Mouse (Mus musculus): Measurements from ENCODE around the gene Nepn. TPM values are rescaled to one million over a fixed set of nuclear protein-coding genes. Genes with fewer than 3 reads are reported as not detected.
A peak's percentile ranks its signal among the peaks of the same experiment; 100 is the strongest.

Nepn gene
- polyA plus RNA-seq, 1 experiment = not detected

- TF ChIP-seq CTCF (IDR thresholded peaks at IDR 0.05; ENCODE audit: control insufficient read depth, insufficient read depth, low read length) (no peak), POLR2A (IDR thresholded peaks at IDR 0.05; ENCODE audit: borderline replicate concordance, control insufficient read depth, low read depth, low read length) (no peak)
- H3K4me3 ChIP-seq (replicated peaks; ENCODE audit: control insufficient read depth, low read depth, low read length) = no peak overlapping the region
- no peak overlapping the region for H3K27ac ChIP-seq (ENCODE audit: control insufficient read depth, insufficient read depth, low read depth, low read length, poor library complexity)
- H3K4me1 ChIP-seq (ENCODE audit: control insufficient read depth, insufficient read depth, low read length) = no peaks in the 10 kb centered on the region; the same call in 1 of the 2 replicates
These were observed 14.1 kb upstream of the Nepn start for GRCm38 (mm10) chr10:52374651-52375050.

- H3K4me3 ChIP-seq (replicated peaks; ENCODE audit: control insufficient read depth, low read depth, low read length) = no peak overlapping the region
- no peaks in the 10 kb centered on the region; the same call in 1 of the 2 replicates for H3K4me1 ChIP-seq (ENCODE audit: control insufficient read depth, insufficient read depth, low read length)
- no peak overlapping the region for H3K27ac ChIP-seq (ENCODE audit: control insufficient read depth, insufficient read depth, low read depth, low read length, poor library complexity)
- 10% methylated on average over 2 of the region's 2 CpGs for WGBS
- TF ChIP-seq CTCF (IDR thresholded peaks at IDR 0.05; ENCODE audit: control insufficient read depth, insufficient read depth, low read length) (no peak), POLR2A (IDR thresholded peaks at IDR 0.05; ENCODE audit: borderline replicate concordance, control insufficient read depth, low read depth, low read length) (no peak)
These were observed 12.3 kb upstream of the Nepn start for GRCm38 (mm10) chr10:52376422-52376821.

DNA sequence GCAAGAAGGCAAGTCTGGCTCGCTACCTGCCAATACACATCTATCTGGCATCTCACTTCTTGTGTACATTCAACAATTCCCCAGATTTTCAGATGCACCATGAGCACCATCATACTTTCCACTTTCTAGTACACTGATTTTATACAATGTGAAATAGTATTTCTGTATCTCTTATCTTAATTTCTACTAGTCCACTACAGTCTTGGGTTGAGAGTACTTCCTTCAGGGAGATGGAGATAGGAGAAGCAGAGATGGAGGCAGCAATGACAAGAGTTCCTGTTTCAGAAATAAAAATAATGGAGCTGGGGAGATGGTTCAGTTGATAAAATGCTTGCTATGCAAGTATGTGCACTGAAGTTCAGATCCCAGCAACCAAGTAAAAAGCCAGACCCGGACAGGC is 11.0 kb upstream of the Nepn start:
- TF ChIP-seq POLR2A (IDR thresholded peaks at IDR 0.05; ENCODE audit: borderline replicate concordance, control insufficient read depth, low read depth, low read length) (no peak), CTCF (IDR thresholded peaks at IDR 0.05; ENCODE audit: control insufficient read depth, insufficient read depth, low read length) (no peak)
- H3K4me1 ChIP-seq (ENCODE audit: control insufficient read depth, insufficient read depth, low read length) = no peaks in the 10 kb centered on the region; the same call in 1 of the 2 replicates
- WGBS = 83% methylated on average over 2 of the region's 2 CpGs
- H3K27ac ChIP-seq (ENCODE audit: control insufficient read depth, insufficient read depth, low read depth, low read length, poor library complexity) = no peak overlapping the region
- no peak overlapping the region for H3K4me3 ChIP-seq (replicated peaks; ENCODE audit: control insufficient read depth, low read depth, low read length)

DNA sequence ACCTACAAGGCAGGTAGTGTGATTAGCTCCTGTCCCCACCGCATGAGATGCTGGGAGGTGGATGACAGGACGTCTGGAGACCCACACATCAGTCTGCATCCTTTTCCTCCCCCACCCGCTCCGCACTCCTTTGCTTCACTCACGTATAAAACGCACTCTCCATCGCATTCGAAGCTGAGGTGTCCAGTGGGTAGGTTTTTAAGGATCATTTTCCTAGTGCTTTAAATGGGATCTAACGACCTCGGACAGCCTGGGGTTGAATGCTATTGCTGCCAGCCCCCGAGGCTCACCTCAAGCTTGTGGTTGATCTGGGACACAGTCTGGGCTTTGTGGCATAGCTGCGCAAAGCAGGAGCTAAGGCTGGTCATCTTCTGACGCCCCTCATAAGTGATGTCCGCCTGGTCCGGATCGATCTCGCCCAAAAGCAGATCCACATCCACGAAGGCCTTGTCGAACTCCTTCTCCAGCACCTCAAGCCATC is 7.4 kb upstream of the Nepn start:
- peak overlapping the region; percentile 65; the same call in 1 of the 2 replicates for H3K27ac ChIP-seq (ENCODE audit: control insufficient read depth, insufficient read depth, low read depth, low read length, poor library complexity)
- under 1% methylated on average over 19 of the region's 19 CpGs for WGBS
- no peaks in the 10 kb centered on the region; the same call in 1 of the 2 replicates for H3K4me1 ChIP-seq (ENCODE audit: control insufficient read depth, insufficient read depth, low read length)
- peak overlapping the region; percentile 82 for H3K4me3 ChIP-seq (replicated peaks; ENCODE audit: control insufficient read depth, low read depth, low read length)
- TF ChIP-seq POLR2A (IDR thresholded peaks at IDR 0.05; ENCODE audit: borderline replicate concordance, control insufficient read depth, low read depth, low read length) (no peak), CTCF (IDR thresholded peaks at IDR 0.05; ENCODE audit: control insufficient read depth, insufficient read depth, low read length) (no peak)

GRCm38 (mm10) chr10:52381845-52382591 is 6.8 kb upstream of the Nepn start, which contains the start of gene Gopc:
Gene Gopc (minus strand): TSS chr10:52382124.
- TF ChIP-seq POLR2A (IDR thresholded peaks at IDR 0.05; ENCODE audit: borderline replicate concordance, control insufficient read depth, low read depth, low read length) (peak; percentile 74; the same call in 1 of the 2 replicates), CTCF (IDR thresholded peaks at IDR 0.05; ENCODE audit: control insufficient read depth, insufficient read depth, low read length) (no peak)
- Histone ChIP-seq H3K4me3 (replicated peaks; ENCODE audit: control insufficient read depth, low read depth, low read length) (peak within 1 kb of the TSS; percentile 97), H3K4me1 (ENCODE audit: control insufficient read depth, insufficient read depth, low read length) (no peaks in the 10 kb centered on the region; the same call in 1 of the 2 replicates), H3K27ac (ENCODE audit: control insufficient read depth, insufficient read depth, low read depth, low read length, poor library complexity) (peak within 1 kb of the TSS; percentile 94)
- 1% methylated on average over 71 of the region's 71 CpGs for WGBS

DNA sequence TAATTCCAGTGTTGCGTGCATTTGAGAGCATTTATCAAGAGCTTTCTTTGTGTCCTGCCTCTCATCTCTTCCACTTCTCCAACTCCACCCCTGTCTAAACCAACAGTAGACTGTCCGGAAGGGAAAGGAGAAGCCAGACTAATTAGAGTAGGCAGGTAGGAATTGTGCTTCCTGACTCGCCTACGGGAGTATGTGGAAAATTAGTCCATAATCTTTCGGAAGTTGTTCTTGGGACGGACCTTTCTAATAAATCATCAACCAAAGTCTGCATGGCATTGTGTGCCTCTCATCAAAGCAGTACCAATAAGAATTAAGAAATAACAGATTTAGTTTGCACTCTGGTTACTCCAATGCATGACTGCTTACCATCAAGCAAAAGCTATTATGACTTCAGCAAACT is 5.8 kb upstream of the Nepn start:
- no peak overlapping the region for H3K27ac ChIP-seq (ENCODE audit: control insufficient read depth, insufficient read depth, low read depth, low read length, poor library complexity)
- WGBS = 79% methylated on average over 6 of the region's 6 CpGs
- no peak for TF ChIP-seq CTCF (IDR thresholded peaks at IDR 0.05; ENCODE audit: control insufficient read depth, insufficient read depth, low read length)
- no peak for TF ChIP-seq POLR2A (IDR thresholded peaks at IDR 0.05; ENCODE audit: borderline replicate concordance, control insufficient read depth, low read depth, low read length)
- H3K4me3 ChIP-seq (replicated peaks; ENCODE audit: control insufficient read depth, low read depth, low read length) = no peak overlapping the region
- no peaks in the 10 kb centered on the region; the same call in 1 of the 2 replicates for H3K4me1 ChIP-seq (ENCODE audit: control insufficient read depth, insufficient read depth, low read length)

GRCm38 (mm10) chr10:52383522-52383921 is 5.2 kb upstream of the Nepn start:
- no peak overlapping the region for H3K4me3 ChIP-seq (replicated peaks; ENCODE audit: control insufficient read depth, low read depth, low read length)
- no peak for TF ChIP-seq CTCF (IDR thresholded peaks at IDR 0.05; ENCODE audit: control insufficient read depth, insufficient read depth, low read length)
- no peak for TF ChIP-seq POLR2A (IDR thresholded peaks at IDR 0.05; ENCODE audit: borderline replicate concordance, control insufficient read depth, low read depth, low read length)
- no peaks in the 10 kb centered on the region; the same call in 1 of the 2 replicates for H3K4me1 ChIP-seq (ENCODE audit: control insufficient read depth, insufficient read depth, low read length)
- WGBS = 63% methylated on average over 1 of the region's 1 CpGs
- H3K27ac ChIP-seq (ENCODE audit: control insufficient read depth, insufficient read depth, low read depth, low read length, poor library complexity) = no peak overlapping the region

- Histone ChIP-seq H3K4me1 (ENCODE audit: control insufficient read depth, insufficient read depth, low read length) (no peaks in the 10 kb centered on the region; the same call in 1 of the 2 replicates), H3K4me3 (replicated peaks; ENCODE audit: control insufficient read depth, low read depth, low read length) (no peak overlapping the region), H3K27ac (ENCODE audit: control insufficient read depth, insufficient read depth, low read depth, low read length, poor library complexity) (no peak overlapping the region)
- peak; percentile 40 for TF ChIP-seq CTCF (IDR thresholded peaks at IDR 0.05; ENCODE audit: control insufficient read depth, insufficient read depth, low read length)
- TF ChIP-seq POLR2A (IDR thresholded peaks at IDR 0.05; ENCODE audit: borderline replicate concordance, control insufficient read depth, low read depth, low read length) = no peak
- 65% methylated on average over 8 of the region's 8 CpGs for WGBS
These were observed 3.8 kb upstream of the Nepn start for GRCm38 (mm10) chr10:52384823-52385610.
